Mouse (Mus musculus) limb, embryonic 12.5 days (tissue): ENCODE data around the gene Wdfy1. TPM values are rescaled to one million over a fixed set of nuclear protein-coding genes. Genes with fewer than 3 reads are reported as not detected.

ENCODE experiments used
- ATAC-seq: fragments of 200-750 bp; cut with Nextera tagmentation; 2 replicates; pipeline ENCODE4 v1.8.0; 2017; ENCODE audit warnings: low read depth, moderate TSS enrichment; ENCODE audit not compliant: insufficient number of reproducible peaks, insufficient read depth, low FRiP score, low TSS enrichment
- H3K27ac ChIP-seq: fragments of 300-500 bp; sonication (generic); 2 replicates; pipeline ENCODE4 v1.5.1; 2016; ENCODE audit warnings: mild to moderate bottlenecking, moderate library complexity
- H3K27me3 ChIP-seq: fragments of 300-500 bp; sonication (generic); 2 replicates; pipeline ENCODE4 v1.6.1; 2016; ENCODE audit warnings: mild to moderate bottlenecking, moderate library complexity
- H3K36me3 ChIP-seq: fragments of 300-500 bp; sonication (generic); 2 replicates; pipeline ENCODE4 v1.6.1; 2016; ENCODE audit warnings: mild to moderate bottlenecking, moderate library complexity
- H3K4me1 ChIP-seq: fragments of 300-500 bp; sonication (generic); replicated peaks from 2 replicates; pipeline ENCODE4 v1.6.1; 2016
- H3K4me2 ChIP-seq: fragments of 300-500 bp; sonication (generic); 2 replicates; pipeline ENCODE4 v1.6.1; 2016; ENCODE audit warnings: mild to moderate bottlenecking, moderate library complexity
- H3K4me3 ChIP-seq: fragments of 300-500 bp; sonication (generic); replicated peaks from 2 replicates; pipeline ENCODE4 v1.5.1; 2016; ENCODE audit warnings: mild to moderate bottlenecking
- H3K9ac ChIP-seq: fragments of 300-500 bp; sonication (generic); replicated peaks from 2 replicates; pipeline ENCODE4 v1.6.1; 2016; ENCODE audit warnings: mild to moderate bottlenecking, moderate library complexity
- H3K9me3 ChIP-seq: fragments of 300-500 bp; sonication (generic); 2 replicates; pipeline ENCODE4 v1.6.1; 2016; ENCODE audit warnings: mild to moderate bottlenecking, moderate library complexity
- WGBS: fragments of 180-500 bp; shearing (Covaris S2); methylation state at CpG from one replicate; pipeline ENCODE4 v1.1.7; 2016; 5-methylcytosine and 5-hydroxymethylcytosine counted together
- polyA plus RNA-seq: library from polyadenylated mRNA; unstranded; fragments of >200 nt; fragmentation: Nextera tagmentation; extraction: Ambion mirVana; gene quantifications from 2 replicates; pipeline ENCODE4 v1.2.1, GENCODE M21; 2016

Wdfy1 gene
- polyA plus RNA-seq, 1 experiment from 2014 or later, result 28.8 TPM

- no peak overlapping the region for H3K9ac ChIP-seq
- H3K4me2 ChIP-seq, result no peak overlapping the region
- H3K36me3 ChIP-seq, result no peaks in the 10 kb centered on the region
- H3K9me3 ChIP-seq, result no peaks in the 10 kb centered on the region
- H3K4me1 ChIP-seq, result no peaks in the 10 kb centered on the region; the same call in 1 of the 2 replicates
- H3K27ac ChIP-seq, result no peak overlapping the region
- H3K4me3 ChIP-seq, result no peak overlapping the region
- 97% methylated on average over 2 of the region's 2 CpGs for WGBS
- no peaks in the 10 kb centered on the region for H3K27me3 ChIP-seq
- no peak for ATAC-seq
Measured at GRCm38 (mm10) chr1:79654948-79655347, 121.0 kb downstream of the Wdfy1 start.

Other genes starting within 250 kb of the Wdfy1 start
- 0.37 and 0.73 TPM in 2 replicates for gene Ap1s3, start 104.2 kb downstream of the Wdfy1 start, polyA plus RNA-seq
- gene Mrpl44, start 125 bp downstream of the Wdfy1 start, polyA plus RNA-seq, result 43.6 and 46.3 TPM in 2 replicates
- gene Serpine2, start 85.0 kb upstream of the Wdfy1 start, polyA plus RNA-seq, result 180 and 186 TPM in 2 replicates